Mouse (Mus musculus): ENCODE measurements at regions not wholly inside any gene's neighbourhood (a gene's known extent, or its start where the extent isn't known, plus 50 kb on each side); places are given as distances from the start of the nearest gene placed in this dataset.
"Not testable (repeated sequence)": the region's sequence is repeated elsewhere in the genome, so short reads cannot be mapped to it uniquely, and the experiment has no call there.

GRCm38 (mm10) chr9:43857988-43858387, 114.2 kb downstream of the Nectin1 start:
- Histone ChIP-seq H3K9me3 (ENCODE audit: control insufficient read depth, low read length) (no peaks in the 10 kb centered on the region), H3K27me3 (ENCODE audit: control insufficient read depth, insufficient read depth, low read depth, low read length) (peaks cover 6% of the 10 kb centered on the region; the same call in 1 of the 2 replicates), H3K9ac (ENCODE audit: low read length) (no peak overlapping the region), H3K4me1 (replicated peaks; ENCODE audit: control insufficient read depth, insufficient read depth, low read length) (no peaks in the 10 kb centered on the region), H3K4me3 (ENCODE audit: low read length) (no peak overlapping the region), H3K36me3 (ENCODE audit: control insufficient read depth, insufficient read depth, low read length) (no peaks in the 10 kb centered on the region), H3K27ac (ENCODE audit: low read length) (no peak overlapping the region), H3K4me2 (ENCODE audit: low read depth, low read length) (no peak overlapping the region)
- no peak for ATAC-seq (ENCODE audit: low read depth)
- WGBS = 7% methylated on average over 2 of the region's 2 CpGs

- no peak for ATAC-seq (ENCODE audit: low read depth)
- WGBS = 31% methylated on average over 6 of the region's 6 CpGs
Observed at GRCm38 (mm10) chr9:43858761-43859160, 115.0 kb downstream of the Nectin1 start.

GRCm38 (mm10) chr9:43860264-43860663, 116.5 kb downstream of the Nectin1 start:
- Histone ChIP-seq H3K9me3 (ENCODE audit: control insufficient read depth, low read length) (no peaks in the 10 kb centered on the region), H3K4me3 (ENCODE audit: low read length) (no peak overlapping the region), H3K27me3 (ENCODE audit: control insufficient read depth, insufficient read depth, low read depth, low read length) (peaks cover 10% of the 10 kb centered on the region; the same call in 1 of the 2 replicates), H3K36me3 (ENCODE audit: control insufficient read depth, insufficient read depth, low read length) (no peaks in the 10 kb centered on the region), H3K4me2 (ENCODE audit: low read depth, low read length) (no peak overlapping the region), H3K4me1 (replicated peaks; ENCODE audit: control insufficient read depth, insufficient read depth, low read length) (peaks cover 4% of the 10 kb centered on the region; the same call in 1 of the 2 replicates), H3K27ac (ENCODE audit: low read length) (no peak overlapping the region), H3K9ac (ENCODE audit: low read length) (no peak overlapping the region)
- ATAC-seq (ENCODE audit: low read depth) = no peak
- whole genome bisulfite sequencing = 93% methylated on average over 2 of the region's 2 CpGs

More at GRCm38 (mm10) chr9:43858761-43859160, 115.0 kb downstream of the Nectin1 start:
- Histone ChIP-seq H3K27ac (ENCODE audit: low read length) (no peak overlapping the region), H3K27me3 (ENCODE audit: control insufficient read depth, insufficient read depth, low read depth, low read length) (peaks cover 8% of the 10 kb centered on the region; the same call in 1 of the 2 replicates), H3K36me3 (ENCODE audit: control insufficient read depth, insufficient read depth, low read length) (no peaks in the 10 kb centered on the region), H3K9me3 (ENCODE audit: control insufficient read depth, low read length) (no peaks in the 10 kb centered on the region), H3K4me3 (ENCODE audit: low read length) (no peak overlapping the region), H3K9ac (ENCODE audit: low read length) (no peak overlapping the region), H3K4me2 (ENCODE audit: low read depth, low read length) (no peak overlapping the region), H3K4me1 (replicated peaks; ENCODE audit: control insufficient read depth, insufficient read depth, low read length) (0 out of 2 replicates have a peak, but pooled peaks cover 4% of the 10 kb centered on the region)

DNA sequence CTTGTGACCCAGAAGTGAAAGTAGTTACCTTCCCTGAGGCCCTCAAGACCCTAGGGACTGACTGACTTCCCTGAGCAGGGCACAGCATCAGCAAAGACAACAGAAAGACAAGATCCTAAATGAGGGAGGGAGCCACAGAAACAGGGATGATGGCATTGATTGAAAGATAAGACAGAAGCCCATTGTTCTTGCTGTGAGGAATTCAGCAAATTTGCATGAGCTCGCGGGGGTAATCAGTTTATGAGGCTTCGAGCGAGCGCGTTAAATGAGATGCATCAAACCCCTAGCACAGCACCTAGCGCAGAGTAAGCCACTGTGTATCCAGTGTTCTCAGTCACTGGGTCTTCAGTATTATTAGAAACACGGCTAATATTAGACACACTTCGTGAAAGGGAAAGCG, 117.6 kb downstream of the Nectin1 start:
- Histone ChIP-seq H3K9me3 (ENCODE audit: control insufficient read depth, low read length) (no peaks in the 10 kb centered on the region), H3K4me3 (ENCODE audit: low read length) (no peak overlapping the region), H3K27ac (ENCODE audit: low read length) (no peak overlapping the region), H3K4me1 (replicated peaks; ENCODE audit: control insufficient read depth, insufficient read depth, low read length) (peaks cover 4% of the 10 kb centered on the region; the same call in 1 of the 2 replicates), H3K27me3 (ENCODE audit: control insufficient read depth, insufficient read depth, low read depth, low read length) (peaks cover 10% of the 10 kb centered on the region; the same call in 1 of the 2 replicates), H3K36me3 (ENCODE audit: control insufficient read depth, insufficient read depth, low read length) (no peaks in the 10 kb centered on the region), H3K4me2 (ENCODE audit: low read depth, low read length) (no peak overlapping the region), H3K9ac (ENCODE audit: low read length) (no peak overlapping the region)
- WGBS = 42% methylated on average over 10 of the region's 10 CpGs
- no peak for ATAC-seq (ENCODE audit: low read depth)

DNA sequence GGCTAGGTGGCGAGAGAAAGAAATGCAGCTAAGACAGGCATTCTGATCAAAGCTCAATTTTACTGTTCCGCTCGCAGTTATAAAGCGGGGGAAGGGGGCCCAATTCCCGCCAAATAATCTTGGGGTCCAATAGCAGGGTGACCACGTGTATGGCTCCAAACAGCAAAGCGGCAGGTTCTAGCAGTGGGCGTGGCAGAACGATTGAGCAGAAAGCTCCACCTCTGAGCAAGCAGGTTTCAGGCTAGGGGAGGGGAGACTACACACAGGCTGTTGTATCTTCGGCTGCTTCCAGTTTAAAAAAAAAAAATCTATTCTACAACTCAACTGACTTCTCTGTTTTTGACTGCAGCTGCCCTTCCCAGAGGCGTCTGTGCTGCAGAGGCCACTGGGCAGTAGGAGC, 118.2 kb downstream of the Nectin1 start:
- not testable (repeated sequence) for H3K9me3 ChIP-seq (ENCODE audit: control insufficient read depth, low read length); H3K9ac ChIP-seq (ENCODE audit: low read length); H3K4me2 ChIP-seq (ENCODE audit: low read depth, low read length); H3K36me3 ChIP-seq (ENCODE audit: control insufficient read depth, insufficient read depth, low read length); H3K4me1 ChIP-seq (replicated peaks; ENCODE audit: control insufficient read depth, insufficient read depth, low read length); H3K4me3 ChIP-seq (ENCODE audit: low read length); H3K27ac ChIP-seq (ENCODE audit: low read length); ATAC-seq (ENCODE audit: low read depth)
- 15% methylated on average over 11 of the region's 11 CpGs for WGBS
- H3K27me3 ChIP-seq (ENCODE audit: control insufficient read depth, insufficient read depth, low read depth, low read length) = peaks cover 10% of the 10 kb centered on the region; the same call in 1 of the 2 replicates

DNA sequence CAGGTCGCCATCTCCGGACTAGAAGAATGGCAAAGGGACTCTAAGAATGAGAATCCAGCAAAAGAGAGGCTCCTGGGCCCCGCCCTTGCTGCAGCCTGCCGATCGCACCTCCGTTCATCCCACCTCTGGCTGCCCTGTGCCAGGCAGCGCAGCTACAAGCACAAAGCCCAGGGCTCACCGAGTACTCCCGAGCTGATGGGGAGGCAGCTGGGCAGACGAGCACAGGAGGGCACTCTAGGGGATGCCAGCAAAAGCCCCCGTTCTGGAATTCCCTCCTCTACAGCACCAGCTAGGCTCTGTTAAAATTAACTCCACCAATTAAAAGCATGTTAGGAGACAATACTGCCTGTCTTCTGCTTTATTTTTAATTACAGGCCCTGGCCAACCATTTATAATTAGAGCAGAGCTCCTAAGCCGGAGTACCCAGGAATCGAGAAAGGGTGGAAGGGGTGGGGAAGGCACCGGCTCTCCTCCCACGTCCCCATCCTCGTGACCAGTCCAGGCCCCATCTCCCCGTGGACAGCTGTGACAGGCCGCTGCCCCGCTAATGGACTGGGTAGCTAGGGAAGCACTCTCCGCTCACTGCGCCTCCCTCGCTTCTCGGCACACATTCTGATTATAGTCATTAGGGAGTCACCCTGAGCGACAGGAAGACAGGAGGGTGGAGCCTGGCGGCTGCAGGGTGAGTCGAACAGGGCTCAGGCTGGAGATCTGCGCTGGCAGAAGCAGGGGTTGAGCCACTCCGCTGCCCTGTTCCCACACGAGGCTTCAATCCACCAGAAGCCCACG, 120.0 kb downstream of the Nectin1 start:
- WGBS = 5% methylated on average over 30 of the region's 30 CpGs
- Histone ChIP-seq H3K9ac (ENCODE audit: low read length) (no peak overlapping the region), H3K27ac (ENCODE audit: low read length) (no peak overlapping the region), H3K4me1 (replicated peaks; ENCODE audit: control insufficient read depth, insufficient read depth, low read length) (peaks cover 4% of the 10 kb centered on the region; the same call in 1 of the 2 replicates), H3K4me3 (ENCODE audit: low read length) (peak overlapping the region; percentile 16), H3K36me3 (ENCODE audit: control insufficient read depth, insufficient read depth, low read length) (no peaks in the 10 kb centered on the region), H3K9me3 (ENCODE audit: control insufficient read depth, low read length) (no peaks in the 10 kb centered on the region), H3K4me2 (ENCODE audit: low read depth, low read length) (peak overlapping the region; percentile 47), H3K27me3 (ENCODE audit: control insufficient read depth, insufficient read depth, low read depth, low read length) (peaks cover 10% of the 10 kb centered on the region; the same call in 1 of the 2 replicates)
- ATAC-seq (ENCODE audit: low read depth) = no peak

GRCm38 (mm10) chr9:43866802-43867201, 123.0 kb downstream of the Nectin1 start:
- Histone ChIP-seq H3K4me2 (ENCODE audit: low read depth, low read length) (no peak overlapping the region), H3K4me3 (ENCODE audit: low read length) (no peak overlapping the region), H3K9ac (ENCODE audit: low read length) (no peak overlapping the region), H3K27ac (ENCODE audit: low read length) (no peak overlapping the region), H3K9me3 (ENCODE audit: control insufficient read depth, low read length) (no peaks in the 10 kb centered on the region), H3K27me3 (ENCODE audit: control insufficient read depth, insufficient read depth, low read depth, low read length) (peaks cover 10% of the 10 kb centered on the region; the same call in 1 of the 2 replicates), H3K4me1 (replicated peaks; ENCODE audit: control insufficient read depth, insufficient read depth, low read length) (peaks cover 4% of the 10 kb centered on the region; the same call in 1 of the 2 replicates), H3K36me3 (ENCODE audit: control insufficient read depth, insufficient read depth, low read length) (no peaks in the 10 kb centered on the region)
- no peak for ATAC-seq (ENCODE audit: low read depth)
- WGBS = 75% methylated on average over 12 of the region's 12 CpGs

GRCm38 (mm10) chr9:43873841-43874240, 130.1 kb downstream of the Nectin1 start:
- ATAC-seq (ENCODE audit: low read depth) = no peak
- WGBS = 63% methylated on average over 2 of the region's 2 CpGs
- H3K27me3 ChIP-seq (ENCODE audit: control insufficient read depth, insufficient read depth, low read depth, low read length) = peaks cover 11% of the 10 kb centered on the region

DNA sequence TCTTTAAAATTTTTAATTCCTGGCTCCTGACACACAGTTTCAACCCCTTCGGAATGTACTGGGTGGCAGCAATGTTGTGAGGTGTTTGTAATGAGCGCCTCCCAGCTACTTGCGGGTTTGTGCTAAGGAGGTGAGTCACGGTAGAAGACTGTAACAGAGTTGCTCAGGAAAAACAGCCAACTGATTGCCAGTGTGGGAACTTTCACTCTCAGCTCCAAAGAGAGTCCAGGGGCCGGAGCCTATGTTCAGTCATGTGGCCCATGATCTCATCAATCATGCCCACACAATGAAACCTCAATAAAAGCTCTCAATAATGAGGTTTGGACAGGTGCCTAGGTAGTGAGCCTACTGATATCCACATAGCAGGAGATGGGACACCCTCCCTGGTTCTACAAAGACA, 130.5 kb downstream of the Nectin1 start:
- no peak overlapping the region for H3K4me2 ChIP-seq (ENCODE audit: low read depth, low read length)

More at GRCm38 (mm10) chr9:43873841-43874240, 130.1 kb downstream of the Nectin1 start:
- H3K4me2 ChIP-seq (ENCODE audit: low read depth, low read length) = no peak overlapping the region
- H3K9me3 ChIP-seq (ENCODE audit: control insufficient read depth, low read length) = no peaks in the 10 kb centered on the region
- no peaks in the 10 kb centered on the region for H3K4me1 ChIP-seq (replicated peaks; ENCODE audit: control insufficient read depth, insufficient read depth, low read length)
- no peak overlapping the region for H3K9ac ChIP-seq (ENCODE audit: low read length)
- no peak overlapping the region for H3K4me3 ChIP-seq (ENCODE audit: low read length)
- H3K36me3 ChIP-seq (ENCODE audit: control insufficient read depth, insufficient read depth, low read length) = no peaks in the 10 kb centered on the region
- H3K27ac ChIP-seq (ENCODE audit: low read length) = no peak overlapping the region

More for the DNA sequence above, 130.5 kb downstream of the Nectin1 start:
- Histone ChIP-seq H3K36me3 (ENCODE audit: control insufficient read depth, insufficient read depth, low read length) (no peaks in the 10 kb centered on the region), H3K4me3 (ENCODE audit: low read length) (no peak overlapping the region), H3K27ac (ENCODE audit: low read length) (no peak overlapping the region), H3K9me3 (ENCODE audit: control insufficient read depth, low read length) (no peaks in the 10 kb centered on the region), H3K9ac (ENCODE audit: low read length) (no peak overlapping the region), H3K4me1 (replicated peaks; ENCODE audit: control insufficient read depth, insufficient read depth, low read length) (peaks cover under 1% of the 10 kb centered on the region; the same call in 1 of the 2 replicates), H3K27me3 (ENCODE audit: control insufficient read depth, insufficient read depth, low read depth, low read length) (peaks cover 16% of the 10 kb centered on the region)
- ATAC-seq (ENCODE audit: low read depth) = no peak
- WGBS = 72% methylated on average over 5 of the region's 5 CpGs
